Mouse (Mus musculus) heart, embryonic 12.5 days (tissue): ENCODE measurements at regions not wholly inside any gene's neighbourhood (a gene's known extent, or its start where the extent isn't known, plus 50 kb on each side); places are given as distances from the start of the nearest gene placed in this dataset.

Experiments
- ATAC-seq: fragments of 200-750 bp; cut with Nextera tagmentation; 2 replicates; pipeline ENCODE4 v1.8.0; 2017; ENCODE audit warnings: moderate TSS enrichment, moderate library complexity; ENCODE audit not compliant: insufficient number of reproducible peaks, low FRiP score
- H3K27ac ChIP-seq: fragments of 300-500 bp; sonication (generic); 2 replicates; pipeline ENCODE4 v1.5.1; 2016; ENCODE audit warnings: mild to moderate bottlenecking, moderate library complexity; ENCODE audit not compliant: poor library complexity, severe bottlenecking
- H3K27me3 ChIP-seq: fragments of 300-500 bp; sonication (generic); replicated peaks from 2 replicates; pipeline ENCODE4 v1.6.1; 2016; ENCODE audit warnings: mild to moderate bottlenecking, moderate library complexity
- H3K36me3 ChIP-seq: fragments of 300-500 bp; sonication (generic); 2 replicates; pipeline ENCODE4 v1.6.1; 2016; ENCODE audit warnings: mild to moderate bottlenecking, moderate library complexity
- H3K4me1 ChIP-seq: fragments of 300-500 bp; sonication (generic); replicated peaks from 2 replicates; pipeline ENCODE4 v1.6.1; 2016; ENCODE audit warnings: mild to moderate bottlenecking
- H3K4me2 ChIP-seq: fragments of 300-500 bp; sonication (generic); 2 replicates; pipeline ENCODE4 v1.6.1; 2016; ENCODE audit warnings: mild to moderate bottlenecking, moderate library complexity
- H3K4me3 ChIP-seq: fragments of 300-500 bp; sonication (generic); 2 replicates; pipeline ENCODE4 v1.5.1; 2016; ENCODE audit warnings: mild to moderate bottlenecking
- H3K9ac ChIP-seq: fragments of 300-500 bp; sonication (generic); 2 replicates; pipeline ENCODE4 v1.6.1; 2016; ENCODE audit warnings: mild to moderate bottlenecking, moderate library complexity
- H3K9me3 ChIP-seq: fragments of 300-500 bp; sonication (generic); replicated peaks from 2 replicates; pipeline ENCODE4 v1.6.1; 2016; ENCODE audit warnings: mild to moderate bottlenecking, moderate library complexity
- WGBS: fragments of 180-500 bp; shearing (Covaris S2); methylation state at CpG from one replicate; pipeline ENCODE4 v1.1.7; 2016; 5-methylcytosine and 5-hydroxymethylcytosine counted together

GRCm38 (mm10) chr5:148720604-148721003 lies 168.0 kb upstream of the Ubl3 start:
- H3K27me3 ChIP-seq = no peaks in the 10 kb centered on the region
- H3K4me1 ChIP-seq = no peaks in the 10 kb centered on the region
- ATAC-seq = no peak
- no peak overlapping the region for H3K4me3 ChIP-seq
- 83% methylated on average over 5 of the region's 5 CpGs for WGBS
- no peak overlapping the region for H3K27ac ChIP-seq
- no peak overlapping the region for H3K9ac ChIP-seq
- no peaks in the 10 kb centered on the region for H3K36me3 ChIP-seq
- no peak overlapping the region for H3K4me2 ChIP-seq
- peaks cover 10% of the 10 kb centered on the region; the same call in 1 of the 2 replicates for H3K9me3 ChIP-seq

GRCm38 (mm10) chr5:148716633-148717032 lies 164.0 kb upstream of the Ubl3 start:
- no peak overlapping the region for H3K27ac ChIP-seq

GRCm38 (mm10) chr5:148715218-148715991 lies 162.8 kb upstream of the Ubl3 start:
- no peaks in the 10 kb centered on the region for H3K27me3 ChIP-seq
- no peak overlapping the region for H3K27ac ChIP-seq
- H3K9me3 ChIP-seq = peaks cover 10% of the 10 kb centered on the region; the same call in 1 of the 2 replicates
- H3K36me3 ChIP-seq = no peaks in the 10 kb centered on the region
- no peak overlapping the region for H3K4me3 ChIP-seq
- H3K4me1 ChIP-seq = no peaks in the 10 kb centered on the region
- no peak overlapping the region for H3K4me2 ChIP-seq
- 69% methylated on average over 15 of the region's 15 CpGs for WGBS
- H3K9ac ChIP-seq = no peak overlapping the region
- no peak for ATAC-seq

More at GRCm38 (mm10) chr5:148716633-148717032, 164.0 kb upstream of the Ubl3 start:
- Histone ChIP-seq H3K9me3 (peaks cover 10% of the 10 kb centered on the region; the same call in 1 of the 2 replicates), H3K4me2 (no peak overlapping the region), H3K27me3 (no peaks in the 10 kb centered on the region), H3K9ac (no peak overlapping the region), H3K4me1 (no peaks in the 10 kb centered on the region), H3K4me3 (no peak overlapping the region), H3K36me3 (no peaks in the 10 kb centered on the region)
- ATAC-seq = no peak
- 80% methylated on average over 6 of the region's 6 CpGs for WGBS

GRCm38 (mm10) chr5:148714807-148715206 lies 162.2 kb upstream of the Ubl3 start:
- no peak overlapping the region for H3K9ac ChIP-seq
- H3K36me3 ChIP-seq = no peaks in the 10 kb centered on the region

GRCm38 (mm10) chr5:148713796-148714195 lies 161.2 kb upstream of the Ubl3 start:
- ATAC-seq = no peak
- peaks cover 6% of the 10 kb centered on the region for H3K4me1 ChIP-seq
- H3K9me3 ChIP-seq = peaks cover 9% of the 10 kb centered on the region; the same call in 1 of the 2 replicates
- H3K9ac ChIP-seq = no peak overlapping the region
- no peaks in the 10 kb centered on the region for H3K27me3 ChIP-seq
- H3K4me3 ChIP-seq = no peak overlapping the region
- H3K36me3 ChIP-seq = no peaks in the 10 kb centered on the region
- no peak overlapping the region for H3K4me2 ChIP-seq
- WGBS = 82% methylated on average over 5 of the region's 5 CpGs
- H3K27ac ChIP-seq = no peak overlapping the region

More at GRCm38 (mm10) chr5:148714807-148715206, 162.2 kb upstream of the Ubl3 start:
- Histone ChIP-seq H3K4me2 (no peak overlapping the region), H3K9me3 (peaks cover 10% of the 10 kb centered on the region; the same call in 1 of the 2 replicates), H3K4me1 (no peaks in the 10 kb centered on the region), H3K4me3 (no peak overlapping the region), H3K27me3 (no peaks in the 10 kb centered on the region), H3K27ac (no peak overlapping the region)
- 77% methylated on average over 4 of the region's 4 CpGs for WGBS
- no peak for ATAC-seq

GRCm38 (mm10) chr5:148713039-148713438 lies 160.4 kb upstream of the Ubl3 start:
- no peaks in the 10 kb centered on the region for H3K27me3 ChIP-seq
- no peak overlapping the region for H3K4me3 ChIP-seq
- no peak overlapping the region for H3K9ac ChIP-seq
- H3K4me2 ChIP-seq = no peak overlapping the region
- H3K4me1 ChIP-seq = peaks cover 14% of the 10 kb centered on the region
- ATAC-seq = no peak
- H3K36me3 ChIP-seq = no peaks in the 10 kb centered on the region
- H3K9me3 ChIP-seq = 0 out of 2 replicates have a peak, but pooled peaks cover 3% of the 10 kb centered on the region
- H3K27ac ChIP-seq = no peak overlapping the region

- H3K27me3 ChIP-seq = no peaks in the 10 kb centered on the region
- ATAC-seq = no peak
- peaks cover 27% of the 10 kb centered on the region for H3K4me1 ChIP-seq
- H3K4me3 ChIP-seq = no peak overlapping the region
- H3K9ac ChIP-seq = no peak overlapping the region
- no peaks in the 10 kb centered on the region for H3K36me3 ChIP-seq
- 65% methylated on average over 5 of the region's 5 CpGs for WGBS
- H3K9me3 ChIP-seq = no peaks in the 10 kb centered on the region
- H3K27ac ChIP-seq = no peak overlapping the region
- no peak overlapping the region for H3K4me2 ChIP-seq
Observed at GRCm38 (mm10) chr5:148711570-148711969, 159.0 kb upstream of the Ubl3 start.

GRCm38 (mm10) chr5:148709111-148709771 lies 156.7 kb upstream of the Ubl3 start:
- H3K36me3 ChIP-seq = no peaks in the 10 kb centered on the region
- no peak overlapping the region for H3K27ac ChIP-seq
- peak overlapping the region; percentile 42; the same call in 1 of the 2 replicates for H3K9ac ChIP-seq
- no peaks in the 10 kb centered on the region for H3K9me3 ChIP-seq
- no peak overlapping the region for H3K4me3 ChIP-seq
- ATAC-seq = no peak
- no peaks in the 10 kb centered on the region for H3K27me3 ChIP-seq
- WGBS = 39% methylated on average over 10 of the region's 10 CpGs
- H3K4me2 ChIP-seq = peak overlapping the region; percentile 43
- peaks cover 32% of the 10 kb centered on the region for H3K4me1 ChIP-seq

GRCm38 (mm10) chr5:148708014-148708741 lies 155.6 kb upstream of the Ubl3 start:
- Histone ChIP-seq H3K4me3 (no peak overlapping the region), H3K36me3 (no peaks in the 10 kb centered on the region), H3K9me3 (no peaks in the 10 kb centered on the region), H3K27ac (peak overlapping the region; percentile 35; the same call in 1 of the 2 replicates), H3K9ac (no peak overlapping the region), H3K27me3 (no peaks in the 10 kb centered on the region), H3K4me1 (peaks cover 32% of the 10 kb centered on the region), H3K4me2 (peak overlapping the region; percentile 43)
- ATAC-seq = 0 out of 2 replicates have a peak, but pooled peaks have one; percentile 22
- WGBS = 21% methylated on average over 11 of the region's 11 CpGs

GRCm38 (mm10) chr5:148707335-148707734 lies 154.7 kb upstream of the Ubl3 start:
- Histone ChIP-seq H3K4me1 (peaks cover 32% of the 10 kb centered on the region), H3K4me3 (no peak overlapping the region), H3K4me2 (0 out of 2 replicates have a peak overlapping the region, but pooled peaks have one; percentile 11), H3K9ac (no peak overlapping the region), H3K27ac (no peak overlapping the region), H3K27me3 (no peaks in the 10 kb centered on the region), H3K36me3 (no peaks in the 10 kb centered on the region), H3K9me3 (no peaks in the 10 kb centered on the region)
- ATAC-seq = no peak
- 63% methylated on average over 12 of the region's 12 CpGs for WGBS
